Mouse (Mus musculus) heart, embryonic 16.5 days (tissue): ENCODE data around the gene Aspg. TPM values are rescaled to one million over a fixed set of nuclear protein-coding genes. Genes with fewer than 3 reads are reported as not detected.

Experiments
- ATAC-seq: fragments of 200-750 bp; cut with Nextera tagmentation; replicated peaks from 2 replicates; pipeline ENCODE4 v1.8.0; 2017; ENCODE audit warnings: moderate number of reproducible peaks; ENCODE audit not compliant: insufficient read depth, low FRiP score; ENCODE audit errors: extremely low read depth
- H3K27ac ChIP-seq: fragments of 300-500 bp; sonication (generic); 2 replicates; pipeline ENCODE4 v1.5.1; 2014; ENCODE audit warnings: mild to moderate bottlenecking, low read length, control low read depth, moderate library complexity
- H3K27me3 ChIP-seq: fragments of 300-500 bp; sonication (generic); 2 replicates; pipeline ENCODE4 v1.6.1; 2014; ENCODE audit warnings: low read length, mixed read lengths; ENCODE audit not compliant: control insufficient read depth, insufficient read depth
- H3K36me3 ChIP-seq: fragments of 300-500 bp; sonication (generic); 2 replicates; pipeline ENCODE4 v1.6.1; 2014; ENCODE audit not compliant: control insufficient read depth, insufficient read depth
- H3K4me1 ChIP-seq: fragments of 300-500 bp; sonication (generic); 2 replicates; pipeline ENCODE4 v1.6.1; 2014; ENCODE audit warnings: low read length, mixed read lengths; ENCODE audit not compliant: control insufficient read depth, insufficient read depth
- H3K4me2 ChIP-seq: fragments of 300-500 bp; sonication (generic); 2 replicates; pipeline ENCODE4 v1.6.1; 2014; ENCODE audit warnings: low read depth, mild to moderate bottlenecking, control low read depth, low read length
- H3K4me3 ChIP-seq: fragments of 300-500 bp; sonication (generic); 2 replicates; pipeline ENCODE4 v1.5.1; 2014; ENCODE audit warnings: mild to moderate bottlenecking, control low read depth, low read length
- H3K9ac ChIP-seq: fragments of 300-500 bp; sonication (generic); 2 replicates; pipeline ENCODE4 v1.6.1; 2014; ENCODE audit warnings: low read length, control low read depth
- H3K9me3 ChIP-seq: fragments of 300-500 bp; sonication (generic); replicated peaks from 2 replicates; pipeline ENCODE4 v1.6.1; 2016; ENCODE audit warnings: low read length; ENCODE audit not compliant: control insufficient read depth
- WGBS: fragments of 180-500 bp; shearing (Covaris S2); extraction: QIAGEN DNeasy Blood & Tissue Kit; methylation state at CpG from one replicate; pipeline ENCODE4 v1.1.7; 2014; 5-methylcytosine and 5-hydroxymethylcytosine counted together
- polyA plus RNA-seq: library from polyadenylated mRNA; unstranded; fragments of >200 nt; fragmentation: Nextera tagmentation; extraction: Ambion mirVana; gene quantifications from 2 replicates; pipeline ENCODE4 v1.2.1, GENCODE M21; 2015

The Aspg gene
- polyA plus RNA-seq, result 0.59 and 0.65 TPM in 2 replicates

GRCm38 (mm10) chr12:112106541-112106971 lies at the start of gene Aspg:
Gene Aspg, plus strand, starts transcription at chr12:112106679.
- H3K9me3 ChIP-seq, result no peaks in the 10 kb centered on the region
- H3K9ac ChIP-seq, result no peak within 1 kb of the TSS
- H3K36me3 ChIP-seq, result no peaks in the 10 kb centered on the region
- no peak within 1 kb of the TSS for H3K27ac ChIP-seq
- peak; percentile 53 for ATAC-seq
- H3K4me2 ChIP-seq, result peak within 1 kb of the TSS; percentile 51
- peaks cover 5% of the 10 kb centered on the region; the same call in 1 of the 2 replicates for H3K4me1 ChIP-seq
- H3K4me3 ChIP-seq, result peak within 1 kb of the TSS; percentile 26
- H3K27me3 ChIP-seq, result peaks cover 8% of the 10 kb centered on the region; the same call in 1 of the 2 replicates
- WGBS, result 3% methylated on average over 14 of the region's 14 CpGs

GRCm38 (mm10) chr12:112077651-112078050 lies 28.8 kb upstream of the Aspg start:
- Histone ChIP-seq H3K9ac (no peak overlapping the region), H3K36me3 (no peaks in the 10 kb centered on the region), H3K4me1 (no peaks in the 10 kb centered on the region), H3K27me3 (no peaks in the 10 kb centered on the region), H3K4me2 (no peak overlapping the region), H3K27ac (no peak overlapping the region), H3K4me3 (no peak overlapping the region), H3K9me3 (no peaks in the 10 kb centered on the region)
- ATAC-seq, result no peak
- 7% methylated on average over 6 of the region's 6 CpGs for WGBS

GRCm38 (mm10) chr12:112079911-112080310 lies 26.6 kb upstream of the Aspg start:
- H3K4me3 ChIP-seq, result no peak overlapping the region
- H3K9ac ChIP-seq, result no peak overlapping the region
- no peaks in the 10 kb centered on the region for H3K9me3 ChIP-seq
- H3K27me3 ChIP-seq, result no peaks in the 10 kb centered on the region
- WGBS, result 62% methylated on average over 8 of the region's 8 CpGs
- no peak for ATAC-seq
- H3K36me3 ChIP-seq, result no peaks in the 10 kb centered on the region
- H3K4me1 ChIP-seq, result no peaks in the 10 kb centered on the region
- no peak overlapping the region for H3K27ac ChIP-seq
- no peak overlapping the region for H3K4me2 ChIP-seq

GRCm38 (mm10) chr12:112080911-112081310 lies 25.6 kb upstream of the Aspg start:
- Histone ChIP-seq H3K27me3 (no peaks in the 10 kb centered on the region), H3K4me2 (no peak overlapping the region), H3K4me3 (no peak overlapping the region), H3K9me3 (no peaks in the 10 kb centered on the region), H3K9ac (no peak overlapping the region), H3K36me3 (no peaks in the 10 kb centered on the region), H3K27ac (no peak overlapping the region), H3K4me1 (no peaks in the 10 kb centered on the region)
- whole genome bisulfite sequencing, result 80% methylated on average over 4 of the region's 4 CpGs
- no peak for ATAC-seq

GRCm38 (mm10) chr12:112082241-112082640 lies 24.2 kb upstream of the Aspg start:
- Histone ChIP-seq H3K9ac (no peak overlapping the region), H3K4me2 (no peak overlapping the region), H3K9me3 (no peaks in the 10 kb centered on the region), H3K36me3 (no peaks in the 10 kb centered on the region), H3K27me3 (no peaks in the 10 kb centered on the region), H3K27ac (no peak overlapping the region), H3K4me1 (peaks cover 4% of the 10 kb centered on the region), H3K4me3 (no peak overlapping the region)
- WGBS, result 44% methylated on average over 1 of the region's 1 CpGs
- ATAC-seq, result no peak

GRCm38 (mm10) chr12:112086250-112086649 lies 20.2 kb upstream of the Aspg start:
- no peak for ATAC-seq
- Histone ChIP-seq H3K36me3 (no peaks in the 10 kb centered on the region), H3K4me2 (no peak overlapping the region), H3K9me3 (no peaks in the 10 kb centered on the region), H3K4me3 (no peak overlapping the region), H3K27me3 (0 out of 2 replicates have a peak, but pooled peaks cover 3% of the 10 kb centered on the region), H3K27ac (no peak overlapping the region), H3K9ac (no peak overlapping the region), H3K4me1 (peaks cover 4% of the 10 kb centered on the region)
- 77% methylated on average over 3 of the region's 3 CpGs for WGBS

GRCm38 (mm10) chr12:112086726-112087125 lies 19.8 kb upstream of the Aspg start:
- peak; percentile 45 for ATAC-seq

GRCm38 (mm10) chr12:112088609-112089324 lies 17.7 kb upstream of the Aspg start:
- H3K27ac ChIP-seq, result no peak overlapping the region
- H3K9ac ChIP-seq, result no peak overlapping the region
- WGBS, result 55% methylated on average over 12 of the region's 12 CpGs
- H3K4me3 ChIP-seq, result no peak overlapping the region
- no peaks in the 10 kb centered on the region for H3K9me3 ChIP-seq
- no peak for ATAC-seq
- H3K27me3 ChIP-seq, result peaks cover 3% of the 10 kb centered on the region; the same call in 1 of the 2 replicates
- H3K4me2 ChIP-seq, result no peak overlapping the region
- no peaks in the 10 kb centered on the region for H3K36me3 ChIP-seq
- peaks cover 4% of the 10 kb centered on the region for H3K4me1 ChIP-seq

More at GRCm38 (mm10) chr12:112086726-112087125, 19.8 kb upstream of the Aspg start:
- Histone ChIP-seq H3K4me3 (no peak overlapping the region), H3K27ac (no peak overlapping the region), H3K27me3 (peaks cover 3% of the 10 kb centered on the region; the same call in 1 of the 2 replicates), H3K9ac (no peak overlapping the region), H3K4me2 (no peak overlapping the region), H3K36me3 (no peaks in the 10 kb centered on the region), H3K9me3 (no peaks in the 10 kb centered on the region), H3K4me1 (peaks cover 4% of the 10 kb centered on the region)
- WGBS, result 43% methylated on average over 6 of the region's 6 CpGs

- H3K4me1 ChIP-seq, result peaks cover 4% of the 10 kb centered on the region
- no peak; the same call in 1 of the 2 replicates for ATAC-seq
- H3K27ac ChIP-seq, result no peak overlapping the region
- peaks cover 3% of the 10 kb centered on the region; the same call in 1 of the 2 replicates for H3K27me3 ChIP-seq
- H3K4me2 ChIP-seq, result peak overlapping the region; percentile 7; the same call in 1 of the 2 replicates
- no peak overlapping the region for H3K9ac ChIP-seq
- WGBS, result 10% methylated on average over 12 of the region's 12 CpGs
- no peaks in the 10 kb centered on the region for H3K9me3 ChIP-seq
- H3K36me3 ChIP-seq, result no peaks in the 10 kb centered on the region
- H3K4me3 ChIP-seq, result no peak overlapping the region
Observed at GRCm38 (mm10) chr12:112091054-112091453, 15.4 kb upstream of the Aspg start.
